Mouse (Mus musculus) hindbrain, postnatal 0 days (tissue): Measurements from ENCODE around the gene Serhl. TPM values are rescaled to one million over a fixed set of nuclear protein-coding genes. Genes with fewer than 3 reads are reported as not detected.
"Not testable (repeated sequence)": the region's sequence is repeated elsewhere in the genome, so short reads cannot be mapped to it uniquely, and the experiment has no call there.

Experiments used
- ATAC-seq: fragments of 200-750 bp; cut with Nextera tagmentation; 2 replicates; pipeline ENCODE4 v1.8.0; 2017; ENCODE audit warnings: mild to moderate bottlenecking, moderate TSS enrichment, moderate library complexity
- DNase-seq: peaks from one replicate; pipeline ENCODE4 v3.0.0-alpha.2; 2015; ENCODE audit warnings: low spot score
- H3K27ac ChIP-seq: fragments of 300-500 bp; sonication (generic); 2 replicates; pipeline ENCODE4 v1.5.1; 2014; ENCODE audit warnings: mild to moderate bottlenecking
- H3K27me3 ChIP-seq: fragments of 300-500 bp; sonication (generic); 2 replicates; pipeline ENCODE4 v1.6.1; 2014; ENCODE audit warnings: low read length, mixed read lengths; ENCODE audit not compliant: insufficient read depth
- H3K36me3 ChIP-seq: fragments of 300-500 bp; sonication (generic); 2 replicates; pipeline ENCODE4 v1.6.1; 2014; ENCODE audit warnings: low read length, mixed read lengths; ENCODE audit not compliant: insufficient read depth
- H3K4me1 ChIP-seq: fragments of 300-500 bp; sonication (generic); 2 replicates; pipeline ENCODE4 v1.6.1; 2014; ENCODE audit warnings: antibody characterized with exemption, low read length, mixed read lengths; ENCODE audit not compliant: insufficient read depth
- H3K4me2 ChIP-seq: fragments of 300-500 bp; sonication (generic); 2 replicates; pipeline ENCODE4 v1.6.1; 2014; ENCODE audit warnings: low read depth, mild to moderate bottlenecking, low read length, moderate library complexity, mixed read lengths
- H3K4me3 ChIP-seq: fragments of 300-500 bp; sonication (generic); 2 replicates; pipeline ENCODE4 v1.5.1; 2014; ENCODE audit warnings: low read length
- H3K9ac ChIP-seq: fragments of 300-500 bp; sonication (generic); replicated peaks from 2 replicates; pipeline ENCODE4 v1.6.1; 2014; ENCODE audit warnings: mild to moderate bottlenecking, low read length, moderate library complexity, mixed read lengths
- H3K9me3 ChIP-seq: fragments of 300-500 bp; sonication (generic); 2 replicates; pipeline ENCODE4 v1.6.1; 2016; ENCODE audit warnings: low read length, mixed read lengths
- CTCF ChIP-seq: IDR thresholded peaks from 2 replicates; pipeline ENCODE4 v1.5.1; 2016; ENCODE audit warnings: antibody characterized with exemption, control low read depth, low read depth
- WGBS: fragments of 180-500 bp; shearing (Covaris S2); extraction: QIAGEN DNeasy Blood & Tissue Kit; methylation state at CpG from one replicate; pipeline ENCODE4 v1.1.7; 2014; 5-methylcytosine and 5-hydroxymethylcytosine counted together
- polyA plus RNA-seq: library from polyadenylated mRNA; unstranded; fragments of >200 nt; fragmentation: Nextera tagmentation; extraction: Ambion mirVana; gene quantifications from 2 replicates; pipeline ENCODE4 v1.2.1, GENCODE M21; 2015
- total RNA-seq: library from RNA; depleted of rRNA; stranded (reverse); fragments of >200 nt; gene quantifications from 2 replicates; pipeline ENCODE4 v1.2.3, GENCODE M21; 2014

The Serhl gene
- total and polyA plus RNA-seq, 2 experiments from 2014 or later: 12.9 to 37.4 TPM

- 9% methylated on average over 32 of the region's 32 CpGs for WGBS
- Histone ChIP-seq H3K9ac (peak within 1 kb of the TSS; percentile 69), H3K4me3 (peak within 1 kb of the TSS; percentile 87), H3K27me3 (no peaks in the 10 kb centered on the region), H3K4me2 (peak within 1 kb of the TSS; percentile 70), H3K36me3 (peaks cover 44% of the 10 kb centered on the region), H3K27ac (peak within 1 kb of the TSS; percentile 86), H3K9me3 (no peaks in the 10 kb centered on the region), H3K4me1 (no peaks in the 10 kb centered on the region)
- peak; percentile 91 for ATAC-seq
- DNase-seq: peak; percentile 94
- no peak for TF ChIP-seq CTCF
Observed at GRCm38 (mm10) chr15:83122566-83123145, 33.4 kb downstream of the Serhl start, which contains the start of gene Rrp7a. Gene Rrp7a, minus strand, starts transcription at chr15:83122801.

- ATAC-seq: no peak
- peaks cover 49% of the 10 kb centered on the region for H3K36me3 ChIP-seq
- TF ChIP-seq CTCF: no peak
- H3K4me3 ChIP-seq: no peak overlapping the region
- no peak overlapping the region for H3K4me2 ChIP-seq
- H3K4me1 ChIP-seq: no peaks in the 10 kb centered on the region
- WGBS: 72% methylated on average over 5 of the region's 5 CpGs
- DNase-seq: no peak
- H3K27ac ChIP-seq: no peak overlapping the region
- H3K9ac ChIP-seq: no peak overlapping the region
- H3K9me3 ChIP-seq: no peaks in the 10 kb centered on the region
- H3K27me3 ChIP-seq: no peaks in the 10 kb centered on the region
Observed at GRCm38 (mm10) chr15:83124625-83125024, 35.3 kb downstream of the Serhl start.

- Histone ChIP-seq H3K9me3 (no peaks in the 10 kb centered on the region), H3K9ac (no peak overlapping the region), H3K27ac (no peak overlapping the region), H3K36me3 (peaks cover 59% of the 10 kb centered on the region), H3K27me3 (no peaks in the 10 kb centered on the region), H3K4me3 (no peak overlapping the region), H3K4me2 (no peak overlapping the region), H3K4me1 (no peaks in the 10 kb centered on the region)
- ATAC-seq: no peak
- DNase-seq: no peak
- no peak for TF ChIP-seq CTCF
- 79% methylated on average over 9 of the region's 9 CpGs for WGBS
Observed at GRCm38 (mm10) chr15:83126582-83126981, 37.3 kb downstream of the Serhl start.

GRCm38 (mm10) chr15:83127037-83127436 lies 37.7 kb downstream of the Serhl start:
- DNase-seq, H3K9me3 ChIP-seq, H3K4me2 ChIP-seq, H3K27me3 ChIP-seq, ATAC-seq, H3K4me3 ChIP-seq, H3K9ac ChIP-seq, H3K4me1 ChIP-seq, H3K27ac ChIP-seq: not testable (repeated sequence)
- 38% methylated on average over 3 of the region's 3 CpGs for WGBS
- peaks cover 64% of the 10 kb centered on the region for H3K36me3 ChIP-seq

GRCm38 (mm10) chr15:83129530-83130231 lies 40.4 kb downstream of the Serhl start:
- DNase-seq: no peak
- Histone ChIP-seq H3K4me3 (no peak overlapping the region), H3K4me1 (no peaks in the 10 kb centered on the region), H3K27me3 (no peaks in the 10 kb centered on the region), H3K9me3 (no peaks in the 10 kb centered on the region), H3K4me2 (no peak overlapping the region), H3K9ac (no peak overlapping the region), H3K36me3 (peaks cover 83% of the 10 kb centered on the region), H3K27ac (no peak overlapping the region)
- 89% methylated on average over 7 of the region's 7 CpGs for WGBS
- ATAC-seq: no peak
- TF ChIP-seq CTCF: no peak

- Histone ChIP-seq H3K27me3 (no peaks in the 10 kb centered on the region), H3K4me2 (no peak overlapping the region), H3K4me3 (no peak overlapping the region), H3K9ac (no peak overlapping the region), H3K4me1 (no peaks in the 10 kb centered on the region), H3K27ac (no peak overlapping the region), H3K9me3 (no peaks in the 10 kb centered on the region), H3K36me3 (peaks cover 73% of the 10 kb centered on the region)
- no peak for TF ChIP-seq CTCF
- no peak for ATAC-seq
- no peak for DNase-seq
- 75% methylated on average over 6 of the region's 6 CpGs for WGBS
Observed at GRCm38 (mm10) chr15:83134671-83135070, 45.4 kb downstream of the Serhl start.

GRCm38 (mm10) chr15:83135654-83136053 lies 46.3 kb downstream of the Serhl start:
- H3K4me2 ChIP-seq: no peak overlapping the region
- peaks cover 64% of the 10 kb centered on the region for H3K36me3 ChIP-seq
- no peak overlapping the region for H3K9ac ChIP-seq
- H3K4me3 ChIP-seq: no peak overlapping the region
- no peak for DNase-seq
- 87% methylated on average over 2 of the region's 2 CpGs for WGBS
- no peaks in the 10 kb centered on the region for H3K27me3 ChIP-seq
- TF ChIP-seq CTCF: no peak
- H3K9me3 ChIP-seq: no peaks in the 10 kb centered on the region
- no peak overlapping the region for H3K27ac ChIP-seq
- ATAC-seq: no peak
- H3K4me1 ChIP-seq: no peaks in the 10 kb centered on the region
